Mouse (Mus musculus) gastrocnemius, adult 18-20 months (tissue): ENCODE results near the gene C2. TPM values are rescaled to one million over a fixed set of nuclear protein-coding genes. Genes with fewer than 3 reads are reported as not detected.

Experiments
- DNase-seq: peaks from one replicate; pipeline ENCODE4 v3.0.0; 2021; ENCODE audit warnings: low spot score
- long read RNA-seq, 2 experiments: library from polyadenylated mRNA; stranded (forward); transcript quantifications; one replicate each; pipeline ENCODE4 v2.0.0; 2021
- total RNA-seq, 2 experiments: library from RNA; stranded (reverse); gene quantifications; 2 replicates each; pipeline ENCODE4 v1.2.3; 2021

Gene C2
- 1 to 10 TPM; 1.5 to 1.6 TPM for total RNA-seq
- long read RNA-seq, experiment 1, partial matches to known transcripts: 0 of 1 reads
- long read RNA-seq, experiment 1, other reads (novel, unspliced or antisense): 0 of 1 reads
- long read RNA-seq, experiment 2, partial matches to known transcripts: 0 of 2 reads
- long read RNA-seq, experiment 2, other reads (novel, unspliced or antisense): 0 of 2 reads

- DNase-seq: peak; percentile 82
Observed at GRCm38 (mm10) chr17:34898160-34898586, at the start of gene C2, which contains the start of gene Ehmt2. Gene C2 (minus strand): TSS chr17:34898265. Gene Ehmt2 (plus strand): TSS chr17:34898469.

DNA sequence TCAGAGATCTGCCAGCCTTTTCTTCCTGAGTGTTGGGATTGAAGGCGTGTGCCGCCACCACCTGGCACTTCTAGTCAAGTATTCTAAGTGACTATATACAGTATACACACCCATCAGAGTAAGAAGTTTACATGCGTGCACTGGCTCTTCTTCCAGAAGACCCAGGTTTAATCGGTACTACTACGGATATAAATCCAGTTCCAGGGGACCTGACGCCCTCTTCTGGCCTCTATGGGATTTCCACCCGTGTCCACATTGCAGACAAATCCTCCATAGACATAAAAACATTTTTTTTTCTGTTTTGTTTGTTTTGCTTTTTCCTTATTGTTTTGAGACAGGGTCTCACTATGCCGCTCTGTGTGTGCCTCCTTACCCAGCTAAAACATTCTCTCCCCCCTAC lies 49.5 kb upstream of the C2 start:
- DNase-seq: no peak

DNA sequence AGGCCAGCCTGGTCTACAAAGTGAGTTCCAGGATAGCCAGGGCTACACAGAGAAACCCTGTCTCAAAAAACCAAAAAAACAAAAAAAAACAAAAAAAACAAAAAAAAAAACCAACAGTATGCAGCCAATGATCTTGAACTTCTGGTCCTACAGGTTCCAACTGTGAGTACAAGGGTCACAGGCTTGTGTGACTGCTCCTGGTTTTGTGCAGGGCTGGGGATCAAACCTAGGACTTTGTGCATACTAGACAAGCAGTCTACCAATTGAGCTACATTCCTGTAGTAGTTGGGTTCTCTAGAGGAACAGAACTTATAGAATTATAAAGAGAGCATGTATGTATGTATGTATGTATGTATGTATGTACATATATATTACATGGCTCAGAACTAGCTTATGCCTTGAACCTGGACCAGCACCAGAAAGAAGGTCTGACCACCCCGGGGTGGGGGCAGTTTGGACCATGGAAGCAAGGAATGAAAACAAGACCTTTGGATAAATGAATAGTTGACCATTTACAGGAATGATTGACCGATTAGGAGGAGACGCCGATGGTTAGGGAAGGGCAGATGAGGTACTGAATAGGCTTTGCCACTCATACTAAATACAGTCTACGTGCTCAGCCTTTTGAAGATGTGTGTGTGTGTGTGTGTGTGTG lies 48.5 kb upstream of the C2 start:
- DNase-seq: no peak

GRCm38 (mm10) chr17:34944362-34944761 lies 46.3 kb upstream of the C2 start:
- no peak for DNase-seq

- no peak for DNase-seq
Observed at GRCm38 (mm10) chr17:34943128-34943815, 45.2 kb upstream of the C2 start.

- DNase-seq: no peak
Observed at GRCm38 (mm10) chr17:34941344-34942041, 43.4 kb upstream of the C2 start.

DNA sequence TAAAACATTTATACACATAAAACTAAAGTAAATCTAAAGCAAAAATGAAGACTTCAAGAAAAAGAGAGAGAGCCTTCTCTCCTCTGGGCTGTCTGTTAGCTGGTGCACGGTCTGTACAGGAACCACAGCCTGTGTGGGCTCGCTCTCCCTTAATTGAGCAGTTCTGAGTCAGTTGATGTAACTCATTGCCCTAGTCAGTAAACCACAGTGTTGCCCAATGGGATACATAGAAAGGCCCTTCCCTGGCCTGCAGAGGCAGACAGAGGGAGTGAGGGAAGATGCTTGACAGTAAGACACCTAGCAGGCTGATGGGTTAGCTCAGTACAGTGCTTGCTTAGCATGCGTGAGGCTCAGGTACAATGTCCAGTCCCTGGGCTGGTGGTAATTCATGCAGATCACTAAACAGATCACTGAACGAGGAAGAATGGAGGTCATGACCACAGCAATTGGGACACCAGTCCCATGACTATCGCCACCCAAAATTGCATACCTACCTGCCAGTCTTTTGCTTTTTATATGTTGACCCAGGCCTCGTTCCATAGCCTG lies 40.0 kb upstream of the C2 start:
- DNase-seq: no peak

- no peak for DNase-seq
Observed at GRCm38 (mm10) chr17:34934830-34935229, 36.8 kb upstream of the C2 start.

- no peak for DNase-seq
Observed at GRCm38 (mm10) chr17:34934031-34934430, 36.0 kb upstream of the C2 start.

GRCm38 (mm10) chr17:34932287-34932686 lies 34.2 kb upstream of the C2 start:
- DNase-seq: no peak

- DNase-seq: no peak
Observed at GRCm38 (mm10) chr17:34931735-34932098, 33.7 kb upstream of the C2 start.

DNA sequence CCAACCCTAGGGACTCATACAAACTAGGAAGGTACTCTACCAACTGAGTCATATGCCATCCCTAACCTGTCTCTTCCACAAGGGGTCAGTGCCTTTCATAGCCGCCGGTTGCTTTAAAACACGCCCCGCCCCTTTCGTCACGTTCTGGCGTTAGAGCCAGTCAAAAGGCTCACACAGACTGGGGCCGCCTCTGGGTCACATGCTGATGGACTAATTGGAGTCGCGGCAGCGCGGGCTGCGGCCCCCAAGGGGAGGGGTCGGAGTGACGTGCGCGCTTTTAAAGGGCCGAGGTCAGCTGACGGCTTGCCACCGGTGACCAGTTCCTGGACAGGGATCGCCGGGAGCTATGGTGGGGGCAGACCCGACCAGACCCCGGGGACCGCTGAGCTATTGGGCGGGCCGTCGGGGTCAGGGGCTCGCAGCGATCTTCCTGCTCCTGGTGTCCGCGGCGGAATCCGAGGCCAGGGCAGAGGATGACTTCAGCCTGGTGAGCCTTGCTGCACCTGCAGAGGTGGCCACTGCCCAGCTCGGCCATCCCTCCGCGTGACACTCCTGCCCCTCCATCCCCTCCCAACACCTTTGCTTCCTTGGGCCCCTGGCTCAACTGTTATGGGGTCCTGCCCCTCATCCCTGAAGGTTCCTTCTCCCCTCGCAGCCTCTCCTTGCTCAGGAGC lies 33.1 kb upstream of the C2 start, which contains the start of gene Neu1:
Neu1 (plus strand) TSS at position 193 of the 674 bp plus-strand sequence.
- DNase-seq: peak; percentile 99

DNA sequence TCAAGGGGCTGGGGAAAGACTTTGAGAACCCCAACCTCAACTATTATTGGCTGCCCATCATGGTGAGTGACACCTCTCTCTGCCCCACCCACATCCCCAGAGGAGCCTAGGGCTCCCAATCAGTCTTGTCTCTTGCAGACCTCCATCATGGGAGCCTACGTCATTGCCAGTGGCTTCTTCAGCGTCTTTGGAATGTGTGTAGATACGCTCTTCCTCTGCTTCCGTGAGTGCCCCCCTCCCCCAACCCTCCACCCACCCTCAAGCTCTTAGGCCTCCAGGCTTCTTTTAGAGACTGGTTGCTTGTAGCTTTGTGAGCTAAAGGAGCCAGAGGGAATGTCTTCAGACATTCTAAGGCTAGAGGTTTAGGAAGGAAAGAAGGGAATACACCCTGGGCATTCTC lies 30.8 kb upstream of the C2 start:
- no peak for DNase-seq

DNA sequence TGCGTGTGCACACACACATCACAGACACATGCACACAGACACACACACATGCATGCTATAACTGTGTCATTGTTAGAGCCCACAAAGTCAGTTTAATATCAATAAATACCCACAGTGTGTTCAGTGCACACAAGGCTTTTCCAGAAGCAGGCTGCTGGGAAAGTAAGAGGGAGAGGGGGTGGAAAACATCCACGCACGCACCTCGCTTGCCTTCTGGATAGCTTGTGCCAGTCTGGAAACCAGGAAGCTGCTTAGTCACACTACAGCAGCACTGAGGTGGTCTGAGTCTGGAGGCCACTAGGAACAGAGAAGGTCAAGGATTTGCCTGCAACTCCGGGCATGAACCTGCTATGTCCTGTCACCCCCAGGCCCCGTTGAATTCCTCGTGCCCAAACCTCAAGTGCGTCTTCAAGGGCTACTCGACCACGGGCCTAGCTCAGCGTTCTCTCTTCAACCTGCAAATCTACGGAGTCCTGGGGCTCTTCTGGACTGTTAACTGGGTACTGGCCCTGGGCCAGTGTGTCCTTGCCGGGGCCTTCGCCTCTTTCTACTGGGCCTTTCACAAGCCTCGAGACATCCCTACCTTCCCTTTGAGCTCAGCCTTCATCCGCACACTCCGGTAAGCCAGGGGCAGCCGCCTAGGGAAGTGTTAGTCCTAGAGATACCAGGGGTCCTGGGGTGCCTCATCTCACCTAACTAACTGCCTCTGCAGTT lies 29.4 kb upstream of the C2 start:
- no peak for DNase-seq

GRCm38 (mm10) chr17:34924258-34924657 lies 26.2 kb upstream of the C2 start:
- no peak for DNase-seq

DNA sequence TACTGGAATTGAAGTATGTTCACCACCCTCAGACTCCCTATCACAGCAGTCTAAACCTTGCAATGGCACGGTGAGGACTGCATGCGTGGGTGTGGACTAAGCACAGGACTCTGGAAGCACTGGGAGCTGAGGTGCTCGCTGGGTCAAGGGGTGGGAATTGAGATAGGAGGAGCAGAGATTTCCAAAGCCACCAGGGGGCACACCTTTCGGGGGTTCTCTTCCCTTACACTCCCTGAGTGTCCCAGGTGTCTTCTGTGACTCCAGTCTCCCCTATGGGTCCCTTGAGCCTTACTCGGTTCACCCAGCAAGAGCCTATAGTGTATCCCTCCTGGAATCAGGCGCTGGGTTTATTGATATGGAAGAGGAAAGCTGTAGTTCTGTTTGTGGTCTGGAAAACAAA lies 24.9 kb upstream of the C2 start:
- no peak for DNase-seq

- no peak for DNase-seq
Observed at GRCm38 (mm10) chr17:34917188-34917587, 19.1 kb upstream of the C2 start.

GRCm38 (mm10) chr17:34916316-34916715 lies 18.3 kb upstream of the C2 start:
- no peak for DNase-seq

- DNase-seq: no peak
Observed at GRCm38 (mm10) chr17:34915410-34915831, 17.4 kb upstream of the C2 start.

GRCm38 (mm10) chr17:34913930-34914665 lies 16.0 kb upstream of the C2 start, which contains the start of gene Slc44a4:
Gene Slc44a4 (plus strand): TSS chr17:34914466.
- DNase-seq: no peak
